Mouse (Mus musculus) hindbrain, embryonic 14.5 days (tissue): ENCODE measurements at regions not wholly inside any gene's neighbourhood (a gene's known extent, or its start where the extent isn't known, plus 50 kb on each side); places are given as distances from the start of the nearest gene placed in this dataset.

Experiments
- ATAC-seq: fragments of 200-750 bp; cut with Nextera tagmentation; 2 replicates; pipeline ENCODE4 v1.8.0; 2017; ENCODE audit warnings: moderate number of reproducible peaks, mild to moderate bottlenecking, moderate TSS enrichment, moderate library complexity; ENCODE audit not compliant: low FRiP score
- DNase-seq: peaks from one replicate; pipeline ENCODE4 v3.0.0-alpha.2; 2015; ENCODE audit warnings: low spot score
- H3K27ac ChIP-seq: fragments of 300-500 bp; sonication (generic); 2 replicates; pipeline ENCODE4 v1.5.1; 2014; ENCODE audit warnings: mild to moderate bottlenecking, moderate library complexity
- H3K27me3 ChIP-seq: fragments of 300-500 bp; sonication (generic); 2 replicates; pipeline ENCODE4 v1.6.1; 2014; ENCODE audit warnings: mild to moderate bottlenecking, low read length, mixed read lengths; ENCODE audit not compliant: control insufficient read depth, insufficient read depth
- H3K36me3 ChIP-seq: fragments of 300-500 bp; sonication (generic); replicated peaks from 2 replicates; pipeline ENCODE4 v1.6.1; 2014; ENCODE audit not compliant: control insufficient read depth, insufficient read depth
- H3K4me1 ChIP-seq: fragments of 300-500 bp; sonication (generic); replicated peaks from 2 replicates; pipeline ENCODE4 v1.6.1; 2014; ENCODE audit warnings: antibody characterized with exemption, low read length, mixed read lengths; ENCODE audit not compliant: control insufficient read depth, insufficient read depth
- H3K4me2 ChIP-seq: fragments of 300-500 bp; sonication (generic); replicated peaks from 2 replicates; pipeline ENCODE4 v1.6.1; 2014; ENCODE audit warnings: mild to moderate bottlenecking, moderate library complexity
- H3K4me3 ChIP-seq: fragments of 300-500 bp; sonication (generic); replicated peaks from 2 replicates; pipeline ENCODE4 v1.5.1; 2014; ENCODE audit warnings: mild to moderate bottlenecking, low read length
- H3K9ac ChIP-seq: fragments of 300-500 bp; sonication (generic); 2 replicates; pipeline ENCODE4 v1.6.1; 2014
- H3K9me3 ChIP-seq: fragments of 300-500 bp; sonication (generic); 2 replicates; pipeline ENCODE4 v1.6.1; 2016; ENCODE audit warnings: low read length; ENCODE audit not compliant: control insufficient read depth
- WGBS: fragments of 180-500 bp; shearing (Covaris S2); extraction: QIAGEN DNeasy Blood & Tissue Kit; methylation state at CpG from one replicate; pipeline ENCODE4 v1.1.7; 2014; 5-methylcytosine and 5-hydroxymethylcytosine counted together

DNA sequence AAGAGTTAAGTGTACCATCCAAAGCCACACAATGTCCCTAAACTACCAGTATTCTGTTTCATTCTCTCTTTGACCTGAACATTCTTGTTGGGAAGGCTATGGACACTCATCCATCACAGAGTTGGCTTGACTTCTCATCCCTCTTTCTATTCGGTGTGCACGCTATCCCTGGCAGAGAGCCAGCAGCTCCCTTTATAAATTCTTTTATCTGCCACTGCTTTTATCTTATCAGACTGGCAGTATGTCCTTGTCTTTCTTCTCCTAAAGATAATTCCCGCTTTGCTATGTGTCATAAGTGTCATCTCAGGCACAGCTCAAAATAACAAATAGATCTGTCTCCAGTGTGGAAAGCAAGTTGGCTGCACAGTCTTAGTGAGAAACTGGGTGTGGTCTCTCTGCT is 106.6 kb upstream of the Lipc start:
- Histone ChIP-seq H3K27ac (no peak overlapping the region), H3K4me3 (no peak overlapping the region), H3K4me2 (no peak overlapping the region), H3K36me3 (no peaks in the 10 kb centered on the region), H3K9ac (no peak overlapping the region), H3K27me3 (no peaks in the 10 kb centered on the region), H3K9me3 (no peaks in the 10 kb centered on the region), H3K4me1 (0 out of 2 replicates have a peak, but pooled peaks cover 2% of the 10 kb centered on the region)
- no peak for DNase-seq
- WGBS: 51% methylated on average over 3 of the region's 3 CpGs
- ATAC-seq: no peak

DNA sequence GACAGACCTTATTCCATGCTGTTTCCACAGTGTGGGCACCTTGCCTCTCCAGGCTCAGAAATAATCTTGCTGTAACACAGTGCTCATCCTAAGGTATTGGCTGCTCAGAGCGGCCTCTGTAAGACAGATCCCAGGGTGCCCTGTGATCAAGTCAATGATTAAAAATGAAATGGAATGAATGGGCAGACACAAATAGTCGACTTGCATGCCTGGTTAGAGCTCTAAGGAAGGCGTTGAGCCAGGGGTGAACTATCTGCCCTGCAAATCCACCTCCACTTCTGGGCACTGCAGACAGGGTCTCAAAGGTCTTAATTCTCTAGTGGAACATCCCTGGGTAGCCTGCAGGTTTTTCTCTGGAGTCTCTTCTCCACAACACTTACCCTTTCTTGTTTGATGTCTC is 104.8 kb upstream of the Lipc start:
- no peak for ATAC-seq
- Histone ChIP-seq H3K4me2 (no peak overlapping the region), H3K9ac (no peak overlapping the region), H3K4me1 (0 out of 2 replicates have a peak, but pooled peaks cover 2% of the 10 kb centered on the region), H3K27ac (no peak overlapping the region), H3K9me3 (no peaks in the 10 kb centered on the region), H3K36me3 (no peaks in the 10 kb centered on the region), H3K27me3 (no peaks in the 10 kb centered on the region), H3K4me3 (no peak overlapping the region)
- WGBS: 75% methylated on average over 3 of the region's 3 CpGs
- no peak for DNase-seq

DNA sequence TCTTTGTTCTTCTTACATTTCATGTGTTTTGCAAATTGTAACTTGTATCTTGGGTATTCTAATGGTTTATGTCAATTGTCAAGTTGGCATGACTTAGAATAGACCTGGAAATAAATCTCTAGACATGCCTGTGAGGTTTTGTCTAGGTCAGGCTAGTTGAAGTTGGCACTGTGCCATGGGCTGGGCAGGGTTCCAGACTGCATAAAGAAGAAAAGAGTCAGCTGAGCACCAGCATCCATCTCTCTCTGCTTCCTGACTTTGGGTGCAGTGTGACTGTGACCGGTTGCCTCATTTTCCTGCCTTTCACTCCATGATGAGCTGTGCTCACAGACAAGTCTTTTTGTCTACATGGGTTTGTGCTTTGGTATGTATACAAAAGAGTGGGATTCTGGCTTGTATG is 91.9 kb upstream of the Lipc start:
- Histone ChIP-seq H3K27ac (no peak overlapping the region), H3K9ac (no peak overlapping the region), H3K9me3 (no peaks in the 10 kb centered on the region; the same call in 1 of the 2 replicates), H3K4me1 (no peaks in the 10 kb centered on the region), H3K27me3 (no peaks in the 10 kb centered on the region), H3K4me3 (no peak overlapping the region), H3K36me3 (no peaks in the 10 kb centered on the region), H3K4me2 (no peak overlapping the region)
- no peak for ATAC-seq
- DNase-seq: peak; percentile 67
- WGBS: 18% methylated on average over 1 of the region's 1 CpGs

DNA sequence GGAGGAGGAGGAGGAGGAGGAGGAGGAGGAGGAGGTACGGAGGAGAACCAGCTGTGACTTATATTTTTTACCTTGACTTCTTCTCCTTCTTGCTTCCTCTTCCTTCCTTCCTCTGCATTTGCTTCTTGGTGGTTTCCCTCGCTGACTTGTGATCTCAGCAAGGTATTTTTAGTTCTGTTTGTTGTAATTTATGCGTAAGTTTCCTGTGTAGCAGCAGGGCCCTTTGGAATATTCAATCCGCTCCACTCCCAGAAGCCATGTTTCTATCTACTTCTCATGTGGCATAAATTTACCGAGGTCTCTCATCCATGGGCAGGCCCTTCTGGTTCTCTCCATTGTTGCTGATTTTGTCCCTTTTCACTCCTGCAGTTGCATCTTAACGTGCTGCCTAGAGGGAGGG is 83.3 kb upstream of the Lipc start:
- H3K36me3 ChIP-seq: no peaks in the 10 kb centered on the region
- no peak overlapping the region for H3K27ac ChIP-seq
- 61% methylated on average over 6 of the region's 6 CpGs for WGBS
- ATAC-seq: no peak
- no peak for DNase-seq
- H3K4me1 ChIP-seq: no peaks in the 10 kb centered on the region
- H3K27me3 ChIP-seq: no peaks in the 10 kb centered on the region
- H3K4me2 ChIP-seq: no peak overlapping the region
- H3K9me3 ChIP-seq: no peaks in the 10 kb centered on the region
- no peak overlapping the region for H3K9ac ChIP-seq
- H3K4me3 ChIP-seq: no peak overlapping the region

DNA sequence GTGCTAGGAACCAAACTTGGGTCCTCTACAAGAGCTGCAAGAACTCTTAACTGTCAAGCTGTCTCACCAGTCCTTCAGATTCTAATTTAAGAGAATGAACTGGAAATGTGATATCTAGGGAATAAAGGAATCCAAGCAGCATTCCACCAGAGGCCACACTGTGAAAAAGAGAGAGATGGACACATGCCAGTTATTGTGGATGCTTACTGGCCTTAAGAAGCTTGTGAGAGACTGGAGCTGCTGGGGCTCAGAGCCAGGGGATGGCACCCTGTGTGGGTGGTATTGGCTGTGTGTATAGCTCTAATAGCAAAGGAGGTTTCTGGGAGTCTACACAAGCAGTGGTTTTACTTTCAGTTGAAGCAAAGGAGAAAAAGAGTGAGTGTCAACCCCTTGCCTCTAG is 80.1 kb upstream of the Lipc start:
- no peak for DNase-seq
- H3K9me3 ChIP-seq: no peaks in the 10 kb centered on the region
- no peak overlapping the region for H3K9ac ChIP-seq
- H3K4me3 ChIP-seq: no peak overlapping the region
- no peaks in the 10 kb centered on the region for H3K27me3 ChIP-seq
- no peak overlapping the region for H3K4me2 ChIP-seq
- no peaks in the 10 kb centered on the region for H3K4me1 ChIP-seq
- no peak overlapping the region for H3K27ac ChIP-seq
- ATAC-seq: no peak
- no peaks in the 10 kb centered on the region for H3K36me3 ChIP-seq

DNA sequence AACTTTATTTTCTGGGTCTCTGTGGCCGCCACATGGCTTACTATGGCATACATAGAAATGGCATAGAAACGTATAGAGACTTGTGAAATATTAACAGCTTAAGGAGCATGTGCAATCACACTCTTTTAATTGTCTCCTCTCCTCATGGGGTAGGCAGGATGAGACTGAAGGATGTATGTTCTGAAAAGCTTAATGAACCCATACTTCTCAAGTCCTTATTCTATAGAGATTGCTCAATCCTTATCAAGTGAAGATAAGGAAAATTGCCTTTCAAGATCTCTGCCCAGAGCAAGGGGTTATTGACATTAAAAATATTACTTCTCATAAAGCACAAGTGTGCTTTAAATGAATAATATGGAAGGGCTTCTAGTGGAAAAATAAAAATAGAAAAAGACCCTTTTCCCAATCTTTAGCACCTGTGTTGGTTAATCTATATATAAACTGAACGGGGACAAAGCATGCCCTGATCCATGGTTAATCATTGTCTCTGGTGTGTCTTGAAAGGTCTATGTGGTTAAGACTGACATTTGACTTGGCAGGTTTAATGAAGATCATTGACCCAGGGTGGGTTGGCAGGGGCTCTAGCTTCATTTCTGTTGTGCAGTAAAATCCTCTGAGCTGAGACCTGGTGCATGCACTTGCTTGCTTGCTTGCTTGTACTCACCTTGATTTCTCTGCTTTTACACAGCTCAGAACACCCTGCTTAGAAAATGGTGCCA is 78.3 kb upstream of the Lipc start:
- H3K4me3 ChIP-seq: no peak overlapping the region
- no peak for ATAC-seq
- DNase-seq: no peak
- H3K4me2 ChIP-seq: no peak overlapping the region
- 61% methylated on average over 3 of the region's 3 CpGs for WGBS
- H3K9me3 ChIP-seq: no peaks in the 10 kb centered on the region
- no peaks in the 10 kb centered on the region for H3K27me3 ChIP-seq
- no peak overlapping the region for H3K9ac ChIP-seq
- H3K4me1 ChIP-seq: no peaks in the 10 kb centered on the region
- H3K36me3 ChIP-seq: no peaks in the 10 kb centered on the region
- H3K27ac ChIP-seq: no peak overlapping the region

DNA sequence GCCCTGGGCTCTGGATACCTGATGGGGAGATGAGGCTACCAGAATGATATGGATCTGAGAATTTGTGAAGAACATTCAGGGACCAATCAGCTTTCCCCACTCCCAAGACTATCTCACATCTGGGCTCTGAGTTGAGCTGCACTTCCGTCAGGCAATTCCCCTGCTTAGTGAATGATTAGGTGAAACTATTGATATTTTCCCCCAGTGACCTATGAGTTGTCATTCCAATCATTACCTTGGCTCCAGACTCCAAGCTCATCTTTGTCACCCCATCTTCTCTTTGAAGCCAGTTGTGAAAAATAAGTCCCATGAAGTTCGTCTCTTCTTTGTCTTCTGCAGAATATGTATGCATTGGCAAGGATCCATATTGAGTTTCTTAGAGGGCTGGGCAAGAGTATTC is 76.1 kb upstream of the Lipc start:
- Histone ChIP-seq H3K9me3 (no peaks in the 10 kb centered on the region), H3K4me2 (no peak overlapping the region), H3K27ac (no peak overlapping the region), H3K36me3 (no peaks in the 10 kb centered on the region), H3K4me1 (no peaks in the 10 kb centered on the region), H3K4me3 (no peak overlapping the region), H3K27me3 (no peaks in the 10 kb centered on the region), H3K9ac (no peak overlapping the region)
- ATAC-seq: no peak
- WGBS: 84% methylated on average over 2 of the region's 2 CpGs
- no peak for DNase-seq

DNA sequence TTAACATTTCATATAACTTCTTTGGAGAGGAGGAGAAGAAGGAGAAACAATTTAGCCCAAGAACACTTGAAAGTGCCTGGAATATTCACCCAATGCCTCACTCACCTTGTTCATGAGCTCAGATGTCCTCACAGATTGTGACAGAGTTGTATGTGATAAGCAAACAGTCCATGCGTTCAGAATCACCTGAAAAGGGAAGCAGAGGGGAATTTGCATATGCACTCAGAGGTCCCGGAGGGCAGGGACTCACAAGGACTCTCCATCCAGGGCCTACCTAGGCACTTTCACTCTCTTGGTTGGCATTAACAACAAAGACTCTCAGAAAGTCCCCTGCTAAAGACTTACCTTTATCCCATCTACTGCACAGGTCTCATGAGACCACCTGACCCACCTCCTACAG is 75.6 kb upstream of the Lipc start:
- Histone ChIP-seq H3K9ac (no peak overlapping the region), H3K4me3 (no peak overlapping the region), H3K36me3 (no peaks in the 10 kb centered on the region), H3K27ac (no peak overlapping the region), H3K27me3 (no peaks in the 10 kb centered on the region), H3K9me3 (no peaks in the 10 kb centered on the region), H3K4me1 (no peaks in the 10 kb centered on the region), H3K4me2 (no peak overlapping the region)
- no peak for ATAC-seq
- WGBS: 73% methylated on average over 2 of the region's 2 CpGs
- no peak for DNase-seq

DNA sequence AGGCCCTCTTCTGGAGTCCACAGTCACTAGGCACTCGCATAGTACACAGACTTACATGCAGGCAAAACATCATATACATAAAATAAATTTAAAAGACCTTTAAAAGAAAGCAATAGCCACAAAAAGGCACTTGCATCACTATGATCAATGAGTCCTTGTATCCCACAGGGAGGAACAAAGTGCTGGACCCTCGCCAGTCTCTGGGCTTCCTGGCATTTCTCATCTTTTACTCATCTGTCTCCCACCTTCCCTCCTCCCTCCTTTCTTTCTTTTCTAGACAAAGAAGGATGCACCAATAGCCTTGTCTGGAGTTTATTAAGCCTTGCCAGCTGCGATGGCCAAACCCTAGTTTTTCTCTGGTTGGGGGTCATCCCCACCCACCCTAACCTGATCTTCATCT is 73.2 kb upstream of the Lipc start:
- H3K4me3 ChIP-seq: no peak overlapping the region
- no peaks in the 10 kb centered on the region for H3K4me1 ChIP-seq
- WGBS: 53% methylated on average over 3 of the region's 3 CpGs
- H3K4me2 ChIP-seq: no peak overlapping the region
- DNase-seq (no peak), ATAC-seq (no peak)
- no peak overlapping the region for H3K27ac ChIP-seq
- no peaks in the 10 kb centered on the region for H3K9me3 ChIP-seq
- no peaks in the 10 kb centered on the region for H3K27me3 ChIP-seq
- H3K36me3 ChIP-seq: no peaks in the 10 kb centered on the region
- no peak overlapping the region for H3K9ac ChIP-seq

DNA sequence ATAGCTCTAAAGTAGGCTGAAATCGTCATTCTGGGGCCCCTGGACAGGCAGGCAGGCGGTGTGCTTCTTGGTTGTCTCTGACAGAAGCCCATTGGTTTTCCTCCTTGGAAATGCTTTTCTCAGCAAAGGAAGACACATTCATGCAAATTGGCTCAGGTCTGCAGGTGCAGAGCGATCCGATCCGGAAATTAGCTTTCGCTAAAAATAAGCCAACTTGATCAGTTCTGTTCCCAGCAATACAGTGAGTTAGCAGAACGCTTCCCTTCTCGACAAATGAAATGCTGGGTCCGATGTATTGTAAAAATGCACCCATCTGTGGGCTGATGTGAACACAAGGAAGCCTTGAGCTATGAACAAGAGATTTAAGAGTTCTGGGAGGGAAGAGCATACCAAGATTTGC is 66.2 kb upstream of the Lipc start:
- H3K9me3 ChIP-seq: no peaks in the 10 kb centered on the region
- H3K27ac ChIP-seq: no peak overlapping the region
- H3K36me3 ChIP-seq: no peaks in the 10 kb centered on the region
- ATAC-seq (no peak), DNase-seq (no peak)
- no peak overlapping the region for H3K4me3 ChIP-seq
- no peak overlapping the region for H3K9ac ChIP-seq
- no peaks in the 10 kb centered on the region for H3K4me1 ChIP-seq
- 65% methylated on average over 9 of the region's 9 CpGs for WGBS
- no peaks in the 10 kb centered on the region for H3K27me3 ChIP-seq
- no peak overlapping the region for H3K4me2 ChIP-seq
